Mouse (Mus musculus) heart, embryonic 12.5 days (tissue): ENCODE results near the gene Klk9. TPM values are rescaled to one million over a fixed set of nuclear protein-coding genes. Genes with fewer than 3 reads are reported as not detected.

Source experiments
- ATAC-seq: fragments of 200-750 bp; cut with Nextera tagmentation; 2 replicates; pipeline ENCODE4 v1.8.0; 2017; ENCODE audit warnings: moderate TSS enrichment, moderate library complexity; ENCODE audit not compliant: insufficient number of reproducible peaks, low FRiP score
- H3K27ac ChIP-seq: fragments of 300-500 bp; sonication (generic); 2 replicates; pipeline ENCODE4 v1.5.1; 2016; ENCODE audit warnings: mild to moderate bottlenecking, moderate library complexity; ENCODE audit not compliant: poor library complexity, severe bottlenecking
- H3K27me3 ChIP-seq: fragments of 300-500 bp; sonication (generic); replicated peaks from 2 replicates; pipeline ENCODE4 v1.6.1; 2016; ENCODE audit warnings: mild to moderate bottlenecking, moderate library complexity
- H3K36me3 ChIP-seq: fragments of 300-500 bp; sonication (generic); 2 replicates; pipeline ENCODE4 v1.6.1; 2016; ENCODE audit warnings: mild to moderate bottlenecking, moderate library complexity
- H3K4me1 ChIP-seq: fragments of 300-500 bp; sonication (generic); replicated peaks from 2 replicates; pipeline ENCODE4 v1.6.1; 2016; ENCODE audit warnings: mild to moderate bottlenecking
- H3K4me2 ChIP-seq: fragments of 300-500 bp; sonication (generic); 2 replicates; pipeline ENCODE4 v1.6.1; 2016; ENCODE audit warnings: mild to moderate bottlenecking, moderate library complexity
- H3K4me3 ChIP-seq: fragments of 300-500 bp; sonication (generic); 2 replicates; pipeline ENCODE4 v1.5.1; 2016; ENCODE audit warnings: mild to moderate bottlenecking
- H3K9ac ChIP-seq: fragments of 300-500 bp; sonication (generic); 2 replicates; pipeline ENCODE4 v1.6.1; 2016; ENCODE audit warnings: mild to moderate bottlenecking, moderate library complexity
- H3K9me3 ChIP-seq: fragments of 300-500 bp; sonication (generic); replicated peaks from 2 replicates; pipeline ENCODE4 v1.6.1; 2016; ENCODE audit warnings: mild to moderate bottlenecking, moderate library complexity
- WGBS: fragments of 180-500 bp; shearing (Covaris S2); methylation state at CpG from one replicate; pipeline ENCODE4 v1.1.7; 2016; 5-methylcytosine and 5-hydroxymethylcytosine counted together
- polyA plus RNA-seq: library from polyadenylated mRNA; unstranded; fragments of >200 nt; fragmentation: Nextera tagmentation; extraction: Ambion mirVana; gene quantifications from 2 replicates; pipeline ENCODE4 v1.2.1, GENCODE M21; 2016

The Klk9 gene
- polyA plus RNA-seq, 1 experiment from 2014 or later = not detected

DNA sequence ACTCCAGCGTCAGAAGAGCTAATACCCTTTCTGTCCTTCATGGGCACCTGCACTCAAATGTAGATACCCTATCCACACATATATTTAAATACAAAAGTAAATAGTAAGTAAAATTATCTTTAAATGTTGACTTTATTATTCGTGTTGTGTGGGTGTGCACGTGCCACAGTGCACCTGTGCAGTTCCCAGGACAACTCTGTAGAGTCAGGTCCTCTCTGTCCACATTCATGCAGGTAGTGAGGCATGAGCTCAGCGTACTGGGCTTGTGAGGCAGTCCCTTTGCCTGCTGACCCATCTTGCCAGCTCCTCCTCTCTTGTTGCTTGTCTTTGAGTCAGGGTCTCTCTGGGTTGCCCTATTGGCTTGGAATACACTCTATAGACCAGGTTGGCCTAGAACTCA is 36.0 kb downstream of the Klk9 start:
- no peak overlapping the region for H3K4me3 ChIP-seq
- ATAC-seq = no peak
- WGBS = 76% methylated on average over 4 of the region's 4 CpGs
- no peak overlapping the region for H3K9ac ChIP-seq
- no peak overlapping the region for H3K4me2 ChIP-seq
- no peaks in the 10 kb centered on the region for H3K9me3 ChIP-seq
- no peak overlapping the region for H3K27ac ChIP-seq
- H3K27me3 ChIP-seq = no peaks in the 10 kb centered on the region; the same call in none of the 2 replicates
- no peaks in the 10 kb centered on the region for H3K36me3 ChIP-seq
- no peaks in the 10 kb centered on the region for H3K4me1 ChIP-seq

DNA sequence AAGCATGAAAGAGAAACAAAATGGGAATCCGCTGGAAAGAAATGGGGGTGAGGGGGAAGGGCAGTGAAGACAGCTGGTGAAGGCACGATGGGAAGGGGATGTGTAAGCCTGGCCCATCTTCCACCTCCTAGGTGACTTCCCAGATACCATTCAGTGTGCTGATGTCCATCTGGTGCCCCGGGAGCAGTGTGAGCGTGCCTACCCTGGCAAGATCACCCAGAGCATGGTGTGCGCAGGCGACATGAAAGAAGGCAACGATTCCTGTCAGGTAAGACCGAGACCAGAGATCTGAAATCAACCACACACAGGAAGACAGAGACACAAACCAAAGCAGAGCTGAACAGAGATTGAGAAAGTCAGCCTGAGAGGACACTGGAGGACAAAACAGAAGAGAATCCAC is 37.3 kb downstream of the Klk9 start:
- no peak overlapping the region for H3K9ac ChIP-seq
- H3K9me3 ChIP-seq = no peaks in the 10 kb centered on the region
- H3K27ac ChIP-seq = no peak overlapping the region
- 82% methylated on average over 8 of the region's 8 CpGs for WGBS
- H3K4me1 ChIP-seq = no peaks in the 10 kb centered on the region
- H3K36me3 ChIP-seq = no peaks in the 10 kb centered on the region
- no peak for ATAC-seq
- no peak overlapping the region for H3K4me2 ChIP-seq
- no peaks in the 10 kb centered on the region; the same call in 1 of the 2 replicates for H3K27me3 ChIP-seq
- no peak overlapping the region for H3K4me3 ChIP-seq

DNA sequence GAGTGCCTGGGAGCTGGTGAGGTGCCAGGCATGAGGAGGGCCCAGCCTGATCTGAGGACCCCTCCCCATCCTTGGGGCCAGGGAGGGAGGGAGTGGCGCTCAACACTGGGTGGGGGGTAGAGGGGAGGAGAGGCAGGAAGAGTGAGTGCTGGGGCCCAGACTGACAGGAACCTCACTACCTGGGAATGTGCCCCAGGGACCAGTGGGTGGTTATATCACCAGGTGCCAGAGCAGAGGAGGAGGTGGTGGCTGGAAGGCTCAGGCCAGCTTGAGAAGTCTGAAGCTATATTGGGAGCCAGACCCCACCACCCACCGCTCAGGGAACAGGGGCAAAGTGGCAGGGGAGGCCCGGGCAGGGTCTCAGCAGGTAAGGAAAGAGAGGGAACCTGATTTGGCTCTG is 50.0 kb downstream of the Klk9 start, which contains the start of gene Klk5:
Gene Klk5 (plus strand): TSS at position 271 of the 400 bp plus-strand sequence.
- Histone ChIP-seq H3K27me3 (no peaks in the 10 kb centered on the region), H3K9ac (no peak within 1 kb of the TSS), H3K4me3 (no peak within 1 kb of the TSS), H3K4me2 (no peak within 1 kb of the TSS), H3K36me3 (no peaks in the 10 kb centered on the region), H3K9me3 (no peaks in the 10 kb centered on the region), H3K4me1 (no peaks in the 10 kb centered on the region), H3K27ac (no peak within 1 kb of the TSS)
- ATAC-seq = no peak
- 41% methylated on average over 3 of the region's 3 CpGs for WGBS

DNA sequence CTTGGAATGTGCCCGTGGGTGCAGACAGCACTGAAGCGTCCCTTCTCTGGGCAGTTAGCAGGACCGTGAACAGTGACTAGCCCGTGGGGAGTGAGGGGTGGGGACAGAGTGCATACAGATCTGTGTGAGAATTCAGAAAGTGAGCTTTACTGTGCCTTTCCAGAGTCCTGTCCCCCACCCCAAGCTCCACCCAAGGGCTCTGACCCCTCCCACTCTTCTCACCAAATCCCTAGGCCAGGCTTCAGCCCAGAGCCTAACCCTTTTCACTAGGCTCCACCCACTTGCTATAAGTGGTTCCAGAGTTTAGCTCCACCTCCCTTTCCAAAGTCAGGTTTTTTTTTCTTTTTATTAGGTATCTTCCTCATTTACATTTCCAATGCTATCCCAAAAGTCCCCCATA is 52.1 kb downstream of the Klk9 start:
- H3K27ac ChIP-seq = no peak overlapping the region
- 80% methylated on average over 4 of the region's 4 CpGs for WGBS
- no peaks in the 10 kb centered on the region for H3K9me3 ChIP-seq
- H3K4me3 ChIP-seq = no peak overlapping the region
- no peaks in the 10 kb centered on the region for H3K4me1 ChIP-seq
- no peaks in the 10 kb centered on the region for H3K36me3 ChIP-seq
- no peak overlapping the region for H3K4me2 ChIP-seq
- H3K9ac ChIP-seq = no peak overlapping the region
- no peaks in the 10 kb centered on the region for H3K27me3 ChIP-seq
- no peak for ATAC-seq

Other genes starting within 250 kb of the Klk9 start
- gene Cd33, start 247.5 kb upstream of the Klk9 start, polyA plus RNA-seq = 0.30 and 0.52 TPM in 2 replicates
- gene Zfp658, start 229.6 kb upstream of the Klk9 start, polyA plus RNA-seq = 1.5 TPM in 2 replicates
- 8.5 and 8.6 TPM in 2 replicates for gene Zfp719, start 212.3 kb upstream of the Klk9 start, polyA plus RNA-seq
- gene Zfp819, start 184.7 kb upstream of the Klk9 start, polyA plus RNA-seq = not detected in 2 replicates
- not detected in 2 replicates for gene Ceacam18, start 157.2 kb upstream of the Klk9 start, polyA plus RNA-seq
- 0.19 and 0.27 TPM in 2 replicates for gene Siglece, start 131.7 kb upstream of the Klk9 start, polyA plus RNA-seq
- gene Ctu1, start 119.9 kb upstream of the Klk9 start, polyA plus RNA-seq = 7.0 TPM in 2 replicates
- not detected in 2 replicates for gene Klk14, start 101.5 kb upstream of the Klk9 start, polyA plus RNA-seq
- gene Klk13, start 79.3 kb upstream of the Klk9 start, polyA plus RNA-seq = 0.13 and 0.24 TPM in 2 replicates
- not detected in 2 replicates for gene Klk12, start 23.0 kb upstream of the Klk9 start, polyA plus RNA-seq
- not detected in 2 replicates for gene Klk11, start 17.3 kb upstream of the Klk9 start, polyA plus RNA-seq
- 0.23 TPM in 1 of 2 replicates, not detected in the other for gene Klk10, start 10.9 kb upstream of the Klk9 start, polyA plus RNA-seq
- gene Klk8, start 5.7 kb downstream of the Klk9 start, polyA plus RNA-seq = 24.4 and 25.0 TPM in 2 replicates
- gene Klk7, start 19.4 kb downstream of the Klk9 start, polyA plus RNA-seq = 0.26 TPM in 1 of 2 replicates, not detected in the other
- not detected in 2 replicates for gene Klk6, start 32.6 kb downstream of the Klk9 start, polyA plus RNA-seq
- not detected in 2 replicates for gene Klk5, start 50.1 kb downstream of the Klk9 start, polyA plus RNA-seq
- 0.18 TPM in 1 of 2 replicates, not detected in the other for gene Klk4, start 89.3 kb downstream of the Klk9 start, polyA plus RNA-seq
- not detected in 2 replicates for gene Klk15, start 141.8 kb downstream of the Klk9 start, polyA plus RNA-seq
- gene Klk1b8, start 158.8 kb downstream of the Klk9 start, polyA plus RNA-seq = not detected in 2 replicates
- gene Klk1b1, start 174.9 kb downstream of the Klk9 start, polyA plus RNA-seq = not detected in 2 replicates
- not detected in 2 replicates for gene Klk1b9, start 184.2 kb downstream of the Klk9 start, polyA plus RNA-seq
- gene Klk1b11, start 204.0 kb downstream of the Klk9 start, polyA plus RNA-seq = not detected in 2 replicates
- gene Klk1b26, start 220.3 kb downstream of the Klk9 start, polyA plus RNA-seq = not detected in 2 replicates